Mouse (Mus musculus) lung, postnatal 4 days (tissue): Measurements from ENCODE around the gene Fggy.

Experiments used
- DNase-seq, 2 experiments: peaks; one replicate each; pipeline ENCODE4 v3.0.0; 2021

The Fggy gene

GRCm38 (mm10) chr4:95915628-95916579 lies 358.6 kb downstream of the Fggy start:
- DNase-seq = no peak

GRCm38 (mm10) chr4:95917703-95918102 lies 360.4 kb downstream of the Fggy start:
- DNase-seq = no peak

DNA sequence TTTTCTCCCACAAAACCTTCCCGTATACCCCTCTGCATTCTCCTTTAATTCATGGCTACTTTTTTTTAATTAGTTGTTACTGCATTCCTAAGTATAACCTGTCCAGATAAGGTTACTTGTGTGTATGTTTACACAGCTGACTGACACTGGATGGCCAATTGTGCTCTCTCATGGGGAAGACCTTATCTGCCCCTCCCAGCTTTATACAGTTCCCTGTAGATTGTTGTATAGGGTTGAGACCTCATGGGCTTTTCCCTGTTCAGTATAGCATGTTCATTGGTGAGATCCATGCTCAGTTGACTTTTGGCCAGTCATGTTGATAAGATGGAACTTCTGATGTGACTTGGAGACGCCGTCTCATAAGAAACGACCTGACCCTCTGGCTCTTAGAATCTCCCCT lies 363.1 kb downstream of the Fggy start:
- DNase-seq = no peak

DNA sequence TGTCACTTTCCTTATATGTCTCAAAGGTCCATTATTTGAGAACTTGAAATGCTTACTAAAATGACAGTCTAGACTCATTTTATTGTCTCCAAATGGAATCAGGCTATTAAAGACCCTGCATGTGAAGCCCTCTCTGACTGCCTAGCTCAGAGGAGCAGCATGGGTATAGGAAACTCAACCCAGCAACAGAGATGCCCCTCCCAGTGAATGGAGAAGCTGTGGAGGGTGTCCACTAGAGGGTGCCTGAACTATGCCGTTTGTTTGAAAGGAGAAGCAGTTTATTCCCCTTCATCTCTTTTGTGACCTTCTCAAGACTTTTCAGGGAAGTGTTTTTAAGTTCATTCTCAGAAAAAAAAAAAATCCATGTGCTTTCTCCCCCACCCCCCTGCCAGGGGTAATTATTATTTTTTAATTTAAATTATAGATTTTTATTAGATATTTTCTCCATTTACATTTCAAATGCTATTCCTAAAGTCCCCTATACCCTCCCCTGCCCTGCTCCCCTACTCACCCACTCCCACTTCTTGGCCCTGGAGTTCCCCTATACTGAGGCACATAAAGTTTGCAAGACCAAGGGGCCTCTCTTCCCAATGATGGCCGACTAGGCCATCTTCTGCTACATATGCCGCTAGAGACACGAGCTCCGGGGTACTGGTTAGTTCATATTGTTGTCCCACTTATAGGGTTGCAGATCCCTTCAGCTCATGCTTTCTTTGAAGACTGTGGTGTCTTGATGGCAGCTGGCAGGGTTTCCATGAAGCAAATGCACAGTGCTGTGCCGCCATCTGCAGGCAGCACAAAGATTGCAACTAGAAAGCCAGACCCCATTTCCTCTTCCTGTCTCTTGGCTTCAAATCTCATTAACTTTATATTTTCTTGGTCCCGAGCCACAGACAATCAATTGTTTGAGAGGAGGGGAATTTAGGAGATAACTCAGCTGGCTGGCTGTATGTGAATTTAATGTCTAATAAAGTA lies 367.2 kb downstream of the Fggy start:
- peak; percentile 75 to 82 for DNase-seq

DNA sequence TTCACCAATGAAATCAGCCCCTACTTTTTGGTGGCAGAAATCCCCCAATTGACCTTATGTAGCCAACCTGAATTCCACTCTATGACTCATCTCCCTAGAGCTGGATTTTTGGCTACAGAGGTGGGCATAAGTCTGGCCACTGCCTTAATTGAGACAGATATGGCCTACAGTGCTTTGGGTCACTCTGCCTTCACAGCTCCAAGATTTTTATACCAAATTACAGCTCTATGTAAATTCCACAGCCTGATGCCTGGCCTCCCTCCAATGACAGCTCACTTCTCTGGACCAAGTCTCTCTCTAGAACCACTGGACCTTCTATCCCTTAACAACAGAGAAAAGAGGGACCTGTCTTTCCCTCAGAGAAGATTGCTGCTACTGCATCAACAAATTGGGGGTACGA lies 371.5 kb downstream of the Fggy start:
- DNase-seq = no peak

- DNase-seq = no peak
Observed at GRCm38 (mm10) chr4:95929936-95930335, 372.6 kb downstream of the Fggy start.

GRCm38 (mm10) chr4:95931331-95931730 lies 374.0 kb downstream of the Fggy start:
- no peak for DNase-seq

- no peak for DNase-seq
Observed at GRCm38 (mm10) chr4:95933801-95934356, 376.6 kb downstream of the Fggy start.

DNA sequence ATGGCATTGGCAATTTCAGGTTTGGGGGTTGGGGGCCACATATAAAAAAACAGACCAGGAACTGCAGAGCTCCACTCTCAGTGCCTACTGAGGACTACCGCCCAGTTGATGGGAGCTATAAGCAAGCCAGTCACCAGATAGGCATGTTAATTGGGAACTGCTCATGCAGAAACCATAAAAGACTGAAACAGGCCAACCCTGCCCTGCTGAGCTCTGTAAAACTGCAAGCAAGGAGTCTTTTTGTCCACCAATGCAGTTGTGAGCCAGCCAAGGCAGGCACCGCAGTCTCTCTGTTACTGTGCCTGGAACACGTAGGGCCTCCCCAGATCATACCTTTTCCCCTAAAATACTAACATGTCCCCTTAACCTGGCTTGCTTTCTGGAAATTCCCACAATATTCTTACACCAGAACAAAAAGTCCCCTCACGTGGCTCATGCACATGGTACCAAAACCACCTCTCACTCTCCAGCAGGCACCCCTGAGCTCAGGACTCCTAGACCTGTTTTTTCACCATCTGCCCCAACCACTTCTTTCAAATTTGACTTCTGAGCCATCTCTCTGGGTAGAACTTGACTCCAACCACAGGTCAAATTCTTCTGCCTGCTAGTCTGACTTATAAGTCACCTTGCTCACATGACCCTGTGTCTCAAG lies 377.2 kb downstream of the Fggy start:
- no peak for DNase-seq

GRCm38 (mm10) chr4:95938701-95939100 lies 381.4 kb downstream of the Fggy start:
- no peak for DNase-seq

- no peak for DNase-seq
Observed at GRCm38 (mm10) chr4:95947896-95948295, 390.6 kb downstream of the Fggy start.

DNA sequence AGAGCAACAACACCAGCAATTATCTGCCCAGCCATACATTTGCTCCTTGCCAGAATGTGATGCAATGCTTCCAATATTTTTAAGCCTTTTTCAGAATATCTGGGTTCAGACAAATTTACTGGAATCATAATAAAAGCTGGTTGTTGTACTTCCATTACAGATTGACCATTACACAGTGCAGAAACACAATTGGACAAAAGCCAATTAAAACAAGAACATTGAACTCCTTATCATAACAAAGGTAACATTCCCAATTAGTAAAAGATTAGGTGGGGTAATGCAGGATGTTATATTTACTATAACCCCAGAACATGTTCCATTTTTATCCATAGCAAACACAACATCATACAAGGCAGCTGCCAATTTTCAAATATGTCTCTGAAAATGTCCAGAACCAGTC lies 396.0 kb downstream of the Fggy start:
- DNase-seq = no peak

DNA sequence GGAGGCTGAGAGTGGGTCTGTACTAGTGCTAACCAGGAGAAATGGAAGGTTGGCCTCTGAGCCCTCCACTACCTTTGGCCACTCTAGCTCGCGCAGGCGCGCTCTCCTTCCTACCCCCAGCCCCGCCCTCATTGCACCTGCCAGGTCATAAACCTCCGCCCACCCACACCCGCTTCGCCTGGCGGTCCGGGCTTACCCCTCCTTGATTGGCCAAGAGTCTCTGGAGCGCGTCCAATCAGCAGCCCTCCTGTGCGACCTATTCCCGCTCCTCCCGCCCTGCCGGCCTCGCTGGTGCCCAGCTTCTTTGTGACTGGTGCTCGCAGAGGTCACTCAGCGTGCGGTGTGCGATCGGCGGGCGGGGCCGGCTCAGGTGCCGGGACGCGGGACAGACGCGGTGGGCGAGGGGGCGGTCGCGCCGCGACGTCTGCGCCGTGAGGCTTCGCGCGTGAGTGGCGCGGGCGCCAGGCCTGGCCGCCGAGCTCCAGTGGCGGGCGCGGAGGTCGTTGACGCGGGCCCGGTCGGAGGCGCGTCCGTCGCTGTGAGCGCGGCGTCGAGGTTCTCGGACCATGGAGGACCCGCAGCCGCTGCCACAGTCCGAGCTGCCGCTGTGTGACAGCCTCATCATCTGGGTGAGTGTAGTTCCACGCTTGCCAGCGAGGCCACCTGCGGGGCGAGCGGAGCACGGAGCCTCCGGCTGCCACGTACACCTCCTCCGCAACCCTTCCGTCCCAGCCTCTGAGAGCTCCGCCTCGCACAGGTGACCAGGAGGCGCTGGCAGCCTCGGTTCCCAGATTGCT lies 409.8 kb downstream of the Fggy start, which contains the start of gene Hook1:
TSS of gene Hook1 (plus strand) at position 313 of the 797 bp plus-strand sequence.
- peak; percentile 93 to 96 for DNase-seq
